Mouse (Mus musculus): ENCODE measurements around the gene Mettl15.
"Not testable (repeated sequence)": the region's sequence is repeated elsewhere in the genome, so short reads cannot be mapped to it uniquely, and the experiment has no call there.

Mettl15 gene

GRCm38 (mm10) chr2:109280600-109281340, at the start of gene Mettl15, which contains the start of gene Kif18a:
Gene Mettl15 (minus strand): TSS chr2:109280748.
Gene Kif18a (plus strand): TSS chr2:109280738.
- peak; percentile 97 for DNase-seq

DNA sequence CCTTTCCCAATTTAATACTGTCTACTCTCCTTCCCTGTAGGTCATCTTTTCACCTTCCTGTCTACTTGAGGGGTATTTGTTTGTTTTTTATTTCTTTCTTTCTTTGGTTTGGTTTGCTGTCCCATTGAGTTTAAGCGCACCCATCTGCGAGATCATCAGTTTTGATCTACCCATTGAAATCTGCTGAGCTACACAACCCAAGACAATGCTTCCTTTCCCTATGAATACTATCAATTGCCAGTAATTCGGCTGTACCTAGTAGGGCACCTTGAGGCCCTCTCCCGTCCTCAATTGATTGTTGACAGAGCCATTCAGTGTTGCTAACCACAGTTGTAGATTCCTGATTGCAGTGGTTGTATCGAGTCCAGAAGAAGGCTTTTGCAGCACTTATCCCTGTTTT, 30.8 kb upstream of the Mettl15 start:
- DNase-seq, result no peak

GRCm38 (mm10) chr2:109303638-109304037, 23.1 kb upstream of the Mettl15 start:
- DNase-seq, result no peak

DNA sequence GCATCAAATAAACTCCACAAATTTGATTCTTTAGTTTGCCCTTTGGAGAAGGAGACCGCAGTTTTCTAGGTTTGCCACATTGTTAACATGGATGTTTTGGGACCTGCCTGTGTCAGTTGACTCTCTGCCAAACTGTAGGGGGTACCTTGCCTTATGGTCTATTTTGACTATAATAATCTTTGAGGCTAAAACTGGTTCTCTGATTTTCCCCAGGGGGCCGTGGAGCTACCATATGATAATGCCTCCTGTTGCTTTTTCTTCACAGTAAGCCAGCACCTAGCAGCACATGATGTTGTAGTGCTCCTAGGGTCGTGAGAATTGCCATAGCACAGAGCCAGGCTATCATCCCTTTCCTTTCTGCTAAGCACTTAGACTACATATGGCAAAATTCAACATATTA, 21.7 kb upstream of the Mettl15 start:
- no peak for DNase-seq

DNA sequence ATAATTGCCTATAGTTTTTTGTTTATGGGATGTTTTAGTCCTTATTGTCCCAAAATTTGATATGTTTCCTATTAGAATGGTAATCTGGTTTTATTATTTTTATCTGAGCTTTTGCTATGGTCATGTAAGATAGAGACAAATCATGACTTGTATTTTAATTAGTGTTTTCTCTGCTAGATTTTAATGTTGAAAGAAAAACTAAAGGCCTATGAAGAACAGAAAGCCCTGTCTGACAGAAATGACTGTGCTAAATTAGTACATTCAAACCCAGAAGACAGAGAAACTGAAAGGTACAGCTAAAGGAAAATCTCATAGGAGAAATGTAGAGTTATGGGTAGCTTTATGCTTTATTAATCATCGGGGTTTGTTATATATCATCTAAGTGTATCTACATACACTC, 17.6 kb upstream of the Mettl15 start:
- DNase-seq, result no peak

- no peak for DNase-seq
These were observed 15.7 kb upstream of the Mettl15 start for GRCm38 (mm10) chr2:109296264-109296663.

- no peak for DNase-seq
These were observed 8.8 kb upstream of the Mettl15 start for GRCm38 (mm10) chr2:109289327-109289726.

GRCm38 (mm10) chr2:109284121-109284520, 3.6 kb upstream of the Mettl15 start:
- no peak for DNase-seq

DNA sequence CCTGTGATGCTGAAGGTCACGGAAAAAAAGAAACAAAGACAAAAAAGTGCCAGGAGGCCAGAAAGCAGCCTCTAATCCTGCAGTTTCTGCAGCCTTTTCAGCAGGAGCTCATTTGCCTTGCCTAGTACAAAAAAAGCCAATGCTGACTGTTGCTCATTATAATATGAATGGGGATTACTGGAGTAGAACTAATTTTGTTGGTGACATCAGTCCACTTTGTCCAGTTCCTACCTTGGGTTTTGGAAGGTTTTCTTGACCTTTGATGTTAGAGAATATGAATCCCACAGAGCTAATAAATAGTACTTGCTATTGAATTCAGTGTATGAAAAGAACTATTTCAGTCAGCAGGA, 768 bp upstream of the Mettl15 start:
- no peak for DNase-seq

DNA sequence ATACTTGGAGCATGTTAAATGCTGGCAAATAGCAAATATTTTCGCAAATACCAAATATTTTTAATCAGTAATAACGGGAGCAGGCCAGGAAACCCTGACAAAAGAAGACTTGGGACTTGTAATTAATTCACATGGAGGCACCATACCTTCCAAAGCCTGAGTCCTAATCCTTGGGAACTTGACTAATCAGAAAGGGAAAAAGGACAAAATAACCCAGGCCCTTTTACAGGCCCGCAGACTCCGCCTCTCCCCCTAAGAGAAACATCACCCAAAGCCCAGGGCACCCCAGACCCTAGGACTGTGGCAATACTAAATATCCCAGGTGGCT, 312 bp downstream of the Mettl15 start:
- no peak for DNase-seq

DNA sequence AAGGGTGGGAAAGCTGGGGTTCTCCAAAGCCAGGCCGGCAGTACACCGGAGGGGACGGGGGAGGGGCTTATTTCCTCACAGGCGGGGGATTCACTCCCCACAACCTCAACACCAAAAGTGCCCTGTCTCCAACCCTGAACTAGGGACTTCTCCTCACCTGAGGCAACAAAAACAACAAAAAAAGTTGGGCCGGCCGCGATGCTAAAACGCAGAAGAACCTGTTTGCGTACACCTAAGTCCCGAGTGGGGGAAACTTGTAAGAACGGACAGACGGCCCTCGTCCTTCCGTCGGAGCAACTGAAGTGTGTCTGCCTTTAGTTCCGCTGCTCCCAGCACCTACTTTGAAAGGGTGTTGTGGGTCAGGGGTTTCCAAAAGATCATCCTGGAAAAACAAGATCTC, 2.5 kb downstream of the Mettl15 start:
- peak; percentile 59 for DNase-seq

- DNase-seq, result no peak
These were observed 3.0 kb downstream of the Mettl15 start for GRCm38 (mm10) chr2:109277593-109277992.

DNA sequence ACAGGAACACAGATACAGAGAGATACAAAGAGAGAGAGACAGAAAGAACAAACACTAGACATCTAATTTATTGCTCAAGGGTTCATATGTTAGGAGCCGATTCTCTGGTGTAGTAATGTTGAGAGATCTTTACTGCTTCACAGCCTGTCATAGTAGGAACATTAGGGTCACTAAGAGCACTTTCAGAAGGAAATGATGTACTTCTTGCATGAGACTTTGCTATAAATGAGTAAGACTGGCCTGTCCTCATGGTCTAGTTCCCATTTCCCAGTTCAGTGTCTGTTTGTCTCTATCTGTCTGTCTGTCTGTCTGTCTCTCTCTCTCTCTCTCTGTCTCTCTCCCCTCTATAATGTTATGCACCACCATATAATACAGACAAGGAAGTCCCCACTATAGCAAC, 7.5 kb downstream of the Mettl15 start:
- DNase-seq, result no peak

GRCm38 (mm10) chr2:109262779-109263178, 17.8 kb downstream of the Mettl15 start:
- DNase-seq, result no peak

- no peak for DNase-seq
These were observed 38.6 kb downstream of the Mettl15 start for GRCm38 (mm10) chr2:109241947-109242346.

GRCm38 (mm10) chr2:109235741-109236140, 44.8 kb downstream of the Mettl15 start:
- DNase-seq, result no peak

DNA sequence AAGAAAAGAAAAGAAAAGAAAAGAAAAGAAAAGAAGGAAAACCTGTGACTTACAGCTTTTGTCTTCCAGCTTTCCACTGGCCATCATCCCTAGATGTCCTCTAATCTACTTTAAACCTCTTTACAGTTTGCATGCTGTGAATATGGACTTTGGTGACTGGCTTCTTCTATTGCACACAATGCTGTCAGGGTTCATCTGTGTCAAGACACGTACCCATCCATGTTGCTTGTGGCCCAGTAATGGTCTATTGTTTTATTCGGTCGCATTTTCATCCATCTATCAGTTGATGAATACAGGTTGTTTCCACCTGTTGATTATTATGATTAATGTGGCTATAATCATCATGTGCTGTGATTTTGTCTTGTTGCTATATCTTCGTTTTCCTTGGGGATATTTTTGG, 46.7 kb downstream of the Mettl15 start:
- DNase-seq, result no peak

DNA sequence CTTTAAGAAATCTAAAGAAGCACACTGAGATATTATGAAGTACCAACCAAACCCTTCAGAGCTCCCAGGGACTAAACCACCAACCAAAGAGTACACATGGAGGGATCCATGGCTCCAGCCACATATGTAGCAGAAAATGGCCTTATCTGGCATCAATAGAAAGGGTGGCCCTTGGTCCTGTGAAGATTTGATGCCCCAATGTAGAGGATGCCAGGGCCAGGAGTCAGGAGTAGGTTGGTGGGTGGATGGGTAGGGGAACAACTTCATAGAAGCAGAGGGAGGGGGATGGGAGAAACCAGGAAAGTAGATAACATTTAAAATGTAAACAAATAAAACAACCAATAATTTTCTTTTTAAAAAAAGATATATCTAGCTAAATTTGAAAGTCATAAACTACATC, 50.1 kb downstream of the Mettl15 start:
- no peak for DNase-seq

DNA sequence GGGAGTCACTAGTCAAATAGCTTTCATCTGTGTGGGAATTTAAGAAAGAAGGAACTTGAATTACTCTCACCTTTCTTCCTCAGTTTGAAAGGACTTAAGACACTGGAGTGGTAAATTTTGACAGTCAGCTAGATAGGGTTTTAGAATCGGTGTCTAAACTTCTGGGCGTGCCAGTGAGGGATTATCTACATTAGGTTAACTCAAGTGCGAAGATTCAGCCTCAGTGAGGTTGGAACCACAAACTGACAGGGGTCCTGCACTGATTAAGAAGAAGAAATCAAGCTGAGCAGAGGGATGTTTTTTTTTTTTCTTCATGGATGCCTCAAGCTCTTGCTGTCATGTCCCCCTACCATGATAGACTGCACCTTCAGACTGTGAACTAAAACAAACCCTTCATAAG, 53.4 kb downstream of the Mettl15 start:
- no peak for DNase-seq

GRCm38 (mm10) chr2:109221470-109221869, 59.1 kb downstream of the Mettl15 start:
- no peak for DNase-seq

GRCm38 (mm10) chr2:109216678-109217077, 63.9 kb downstream of the Mettl15 start:
- DNase-seq, result not testable (repeated sequence)

- not testable (repeated sequence) for DNase-seq
These were observed 69.9 kb downstream of the Mettl15 start for GRCm38 (mm10) chr2:109210641-109211040.

- no peak for DNase-seq
These were observed 72.5 kb downstream of the Mettl15 start for GRCm38 (mm10) chr2:109208032-109208431.

GRCm38 (mm10) chr2:109182993-109183392, 97.6 kb downstream of the Mettl15 start:
- peak; percentile 2 for DNase-seq

GRCm38 (mm10) chr2:109158509-109158908, 122.0 kb downstream of the Mettl15 start:
- DNase-seq, result no peak

Measured in lung, postnatal 10 days (tissue).